Comparison of ENCODE assay signal across 30 mouse cellular contexts in genomic region chr12:99822591-99822990, GRCm38 (mm10).
A peak's percentile ranks its signal among the peaks of the same experiment; 100 is the strongest.
DNase-seq lines count a peak whose midpoint lies in the region; ATAC-seq and TF ChIP-seq lines count a peak whose summit lies in the region.
"Had no signal": no experiment of that assay in that cellular context is flagged by ENCODE, and none has a peak within 500 bp of the region (broad histone marks: within the 10 kb centered on the region; RNA-seq: fewer than 3 reads in every experiment).

No protein-coding gene starts in this region.

- no peak overlapping the region for H3K4me3 ChIP-seq in forebrain, embryonic 16.5 days (replicated peaks; ENCODE audit: low read length)
- no peak overlapping the region for H3K4me3 ChIP-seq in forebrain, embryonic 12.5 days (replicated peaks)
- no peak overlapping the region for H3K4me3 ChIP-seq in heart, embryonic 15.5 days
- H3K4me3 ChIP-seq in left cerebral cortex, adult 2 months: peak overlapping the region; percentile 13; the same call in 1 of the 2 replicates
- no peak overlapping the region for H3K4me3 ChIP-seq in liver, postnatal 0 days (ENCODE audit: low read depth, low read length)
- H3K4me3 ChIP-seq: forebrain, embryonic 15.5 days; hindbrain, embryonic 12.5 days; intestine, embryonic 15.5 days; stomach, embryonic 15.5 days had no signal

- no peak overlapping the region for H3K4me2 ChIP-seq in forebrain, embryonic 16.5 days (ENCODE audit: low read length)
- no peak overlapping the region for H3K4me2 ChIP-seq in forebrain, embryonic 12.5 days
- peak overlapping the region; percentile 24; the same call in 1 of the 2 replicates for H3K4me2 ChIP-seq in heart, embryonic 15.5 days
- H3K4me2 ChIP-seq in liver, postnatal 0 days (ENCODE audit: low read depth, low read length): no peak overlapping the region
- H3K4me2 ChIP-seq: forebrain, embryonic 15.5 days; hindbrain, embryonic 12.5 days; intestine, embryonic 15.5 days; lung, embryonic 14.5 days; stomach, embryonic 15.5 days had no signal

- 56% methylated on average over 4 of the region's 4 CpGs for WGBS in forebrain, embryonic 16.5 days
- 92% methylated on average over 4 of the region's 4 CpGs for WGBS in forebrain, embryonic 12.5 days
- 78% methylated on average over 4 of the region's 4 CpGs for WGBS in heart, embryonic 15.5 days
- WGBS in liver, postnatal 0 days (ENCODE audit: insufficient replicate concordance): 79% methylated on average over 4 of the region's 4 CpGs

- intact Hi-C loops in heart, postnatal 14 days (cut with DNase I): no loop called here
- intact Hi-C loops in left cerebral cortex, adult 2 months (cut with DNase I): no loop called here
- intact Hi-C loops in left cerebral cortex, postnatal 14 days (cut with DNase I): no loop called here

- no peak for ATAC-seq in forebrain, embryonic 16.5 days
- no peak for ATAC-seq in forebrain, embryonic 12.5 days (ENCODE audit: low FRiP score)
- ATAC-seq in heart, embryonic 15.5 days (replicated peaks; ENCODE audit: insufficient number of reproducible peaks, insufficient read depth, low FRiP score, low read depth): no peak
- no peak for ATAC-seq in liver, postnatal 0 days
- ATAC-seq: activated CD4-positive, CD25-positive, alpha-beta regulatory T cell, adult 4 months; forebrain, embryonic 15.5 days; hindbrain, postnatal 0 days; intestine, embryonic 15.5 days had no signal

- no peak for DNase-seq in heart, postnatal 14 days
- no peak for DNase-seq in left cerebral cortex, adult 2 months (ENCODE audit: extremely low spot score in 1 of 2, low spot score in 2 of 2)
- DNase-seq in left cerebral cortex, postnatal 14 days (ENCODE audit: low spot score in 2 of 2): no peak
- no peak for DNase-seq in liver, postnatal 0 days
- DNase-seq: adrenal gland, adult 2 months; adrenal gland, postnatal 36 days; cerebellum, adult 11 months; cerebellum, adult 9-10 months; cerebellum, postnatal 36 days; gastrocnemius, postnatal 25 days; kidney, adult 2 months; kidney, postnatal 36 days; left cerebral cortex, postnatal 4 days; liver; lung, embryonic 14.5 days; lung, postnatal 14 days; midbrain, embryonic 14.5 days; right cerebral cortex, postnatal 14 days; thymus, postnatal 14 days had no signal

- H3K27me3 ChIP-seq in forebrain, embryonic 16.5 days (replicated peaks; ENCODE audit: control insufficient read depth, insufficient read depth, low read length): no peaks in the 10 kb centered on the region
- no peaks in the 10 kb centered on the region for H3K27me3 ChIP-seq in forebrain, embryonic 12.5 days
- H3K27me3 ChIP-seq in heart, embryonic 15.5 days: no peaks in the 10 kb centered on the region
- H3K27me3 ChIP-seq in liver, postnatal 0 days (ENCODE audit: insufficient read depth, low read length): no peaks in the 10 kb centered on the region
- H3K27me3 ChIP-seq: CH12.LX; forebrain, embryonic 15.5 days; hindbrain, embryonic 12.5 days; intestine, embryonic 15.5 days; stomach, embryonic 15.5 days had no signal

- no peak for TF ChIP-seq EP300 in liver, postnatal 0 days (IDR thresholded peaks at IDR 0.05; ENCODE audit: low read depth)

- H3K9me3 ChIP-seq in forebrain, embryonic 16.5 days (ENCODE audit: control insufficient read depth, low read length): no peaks in the 10 kb centered on the region
- no peaks in the 10 kb centered on the region for H3K9me3 ChIP-seq in forebrain, embryonic 12.5 days
- no peaks in the 10 kb centered on the region for H3K9me3 ChIP-seq in heart, embryonic 15.5 days (replicated peaks)
- no peaks in the 10 kb centered on the region for H3K9me3 ChIP-seq in liver, postnatal 0 days (ENCODE audit: low read length)
- H3K9me3 ChIP-seq: forebrain, embryonic 15.5 days; hindbrain, embryonic 12.5 days; intestine, embryonic 15.5 days; stomach, embryonic 15.5 days had no signal

- H3K4me1 ChIP-seq in forebrain, embryonic 16.5 days (replicated peaks; ENCODE audit: control insufficient read depth, insufficient read depth, low read length): peaks cover 9% of the 10 kb centered on the region
- H3K4me1 ChIP-seq in forebrain, embryonic 12.5 days: no peaks in the 10 kb centered on the region
- H3K4me1 ChIP-seq in heart, embryonic 15.5 days (replicated peaks): peaks cover 9% of the 10 kb centered on the region
- no peaks in the 10 kb centered on the region for H3K4me1 ChIP-seq in liver, postnatal 0 days (ENCODE audit: insufficient read depth)
- H3K4me1 ChIP-seq: hindbrain, embryonic 12.5 days; intestine, embryonic 15.5 days; stomach, embryonic 15.5 days had no signal

- H3K9ac ChIP-seq in forebrain, embryonic 16.5 days (replicated peaks; ENCODE audit: low read depth, low read length): no peak overlapping the region
- H3K9ac ChIP-seq in forebrain, embryonic 12.5 days: no peak overlapping the region
- no peak overlapping the region for H3K9ac ChIP-seq in heart, embryonic 15.5 days
- H3K9ac ChIP-seq in liver, postnatal 0 days (replicated peaks): no peak overlapping the region
- H3K9ac ChIP-seq: forebrain, embryonic 15.5 days; hindbrain, embryonic 12.5 days; intestine, embryonic 15.5 days; liver, embryonic 14.5 days; lung, embryonic 14.5 days; stomach, embryonic 15.5 days had no signal

- H3K36me3 ChIP-seq in forebrain, embryonic 16.5 days (ENCODE audit: control insufficient read depth, insufficient read depth): no peaks in the 10 kb centered on the region
- H3K36me3 ChIP-seq in forebrain, embryonic 12.5 days (replicated peaks): peaks cover 3% of the 10 kb centered on the region; the same call in 1 of the 2 replicates
- H3K36me3 ChIP-seq in heart, embryonic 15.5 days: no peaks in the 10 kb centered on the region
- H3K36me3 ChIP-seq in liver, postnatal 0 days (replicated peaks; ENCODE audit: insufficient read depth, low read length): no peaks in the 10 kb centered on the region
- H3K36me3 ChIP-seq: forebrain, embryonic 15.5 days; intestine, embryonic 15.5 days; stomach, embryonic 15.5 days had no signal

- peak overlapping the region; percentile 23; the same call in 1 of the 2 replicates for H3K27ac ChIP-seq in forebrain, embryonic 16.5 days (ENCODE audit: low read length)
- no peak overlapping the region for H3K27ac ChIP-seq in forebrain, embryonic 12.5 days
- H3K27ac ChIP-seq in heart, embryonic 15.5 days: no peak overlapping the region; the same call in 1 of the 2 replicates
- no peak overlapping the region for H3K27ac ChIP-seq in left cerebral cortex, adult 2 months
- H3K27ac ChIP-seq in liver, postnatal 0 days (ENCODE audit: low read depth): no peak overlapping the region
- H3K27ac ChIP-seq: hindbrain, embryonic 12.5 days; hindbrain, postnatal 0 days; intestine, embryonic 15.5 days; liver, embryonic 14.5 days; stomach, embryonic 15.5 days had no signal

- no peak for TF ChIP-seq CTCF in left cerebral cortex, adult 2 months (IDR thresholded peaks at IDR 0.05)
- no peak for TF ChIP-seq CTCF in liver, postnatal 0 days (IDR thresholded peaks at IDR 0.05; ENCODE audit: low read depth)
